Mouse (Mus musculus): ENCODE measurements around the gene Rcl1. TPM values are rescaled to one million over a fixed set of nuclear protein-coding genes. Genes with fewer than 3 reads are reported as not detected.

Gene Rcl1
- polyA plus RNA-seq, 1 experiment from 2014 or later, result 65.4 TPM

DNA sequence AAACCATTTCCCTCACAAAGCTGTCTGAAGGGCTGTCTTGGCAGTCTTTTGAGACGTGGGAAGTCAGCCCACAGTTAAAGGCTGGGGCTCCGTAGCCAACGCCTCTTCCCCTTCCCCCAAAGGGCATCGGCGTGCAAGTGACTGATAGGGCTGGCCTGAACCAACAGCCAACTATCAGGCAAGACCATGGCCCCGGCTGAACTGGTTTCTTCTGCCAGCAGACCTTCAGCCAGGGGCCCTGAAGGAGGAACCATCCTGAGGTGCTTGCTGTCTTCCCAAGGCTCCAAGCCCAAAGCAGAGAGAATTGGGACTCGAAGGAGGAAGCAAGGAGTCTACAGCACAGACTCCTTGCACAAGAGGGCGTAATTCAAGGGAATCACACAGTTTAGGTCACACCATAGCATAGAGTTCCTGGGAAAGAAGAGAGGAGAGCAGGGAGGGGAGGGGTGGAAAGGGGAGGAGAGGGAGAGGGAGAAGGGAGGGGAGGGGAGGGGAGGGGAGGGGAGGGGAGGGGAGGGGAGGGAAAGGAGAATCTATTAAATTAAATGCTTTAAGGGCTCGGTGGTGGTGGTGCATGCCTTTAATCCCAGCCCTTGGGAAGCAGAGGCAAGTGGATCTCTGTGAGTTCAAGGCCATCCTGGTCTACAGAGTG, 36.6 kb upstream of the Rcl1 start:
- H3K9ac ChIP-seq (replicated peaks; ENCODE audit: low read length), result no peak overlapping the region
- no peaks in the 10 kb centered on the region for H3K36me3 ChIP-seq (ENCODE audit: insufficient read depth, low read length)
- no peaks in the 10 kb centered on the region for H3K27me3 ChIP-seq (ENCODE audit: insufficient read depth, low read length)
- peaks cover 24% of the 10 kb centered on the region for H3K4me1 ChIP-seq (ENCODE audit: insufficient read depth, low read length)
- H3K4me2 ChIP-seq (replicated peaks; ENCODE audit: low read depth, low read length), result peak overlapping the region; percentile 46; the same call in 1 of the 2 replicates
- WGBS, result 56% methylated on average over 9 of the region's 9 CpGs
- 0 out of 2 replicates have a peak overlapping the region, but pooled peaks have one; percentile 50 for H3K27ac ChIP-seq (ENCODE audit: low read length)
- ATAC-seq (ENCODE audit: low FRiP score, low TSS enrichment), result no peak
- H3K4me3 ChIP-seq (ENCODE audit: low read length), result no peak overlapping the region
- H3K9me3 ChIP-seq (ENCODE audit: low read length), result no peaks in the 10 kb centered on the region

DNA sequence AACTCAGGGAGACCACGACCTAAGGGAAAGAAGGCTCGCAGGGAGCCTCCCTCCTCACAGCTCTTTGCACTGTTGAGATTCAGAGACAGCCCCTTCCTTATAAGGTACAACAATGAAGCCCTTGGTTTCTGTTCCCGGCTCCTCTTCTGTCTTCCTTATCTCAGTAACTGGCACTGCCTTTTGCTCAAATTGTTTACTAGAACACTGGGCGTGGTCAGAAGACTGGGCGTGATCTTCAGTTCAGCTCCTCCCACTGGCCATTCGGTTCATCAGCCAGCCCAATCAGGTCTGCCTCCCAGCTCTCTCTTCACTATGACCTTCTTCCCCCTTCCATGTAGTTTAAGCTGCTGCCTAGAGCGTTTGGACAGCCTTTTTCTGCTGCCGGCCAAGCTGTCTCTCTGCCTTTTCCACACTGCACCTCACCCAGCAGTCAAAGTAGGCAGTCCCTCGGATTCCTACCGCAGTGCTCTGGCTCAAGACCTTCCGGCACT, 34.1 kb upstream of the Rcl1 start:
- peaks cover 15% of the 10 kb centered on the region for H3K4me1 ChIP-seq (ENCODE audit: insufficient read depth, low read length)
- H3K36me3 ChIP-seq (ENCODE audit: insufficient read depth, low read length), result no peaks in the 10 kb centered on the region
- H3K4me2 ChIP-seq (replicated peaks; ENCODE audit: low read depth, low read length), result peak overlapping the region; percentile 43
- H3K4me3 ChIP-seq (ENCODE audit: low read length), result peak overlapping the region; percentile 30
- no peaks in the 10 kb centered on the region for H3K27me3 ChIP-seq (ENCODE audit: insufficient read depth, low read length)
- no peak overlapping the region for H3K27ac ChIP-seq (ENCODE audit: low read length)
- peak; percentile 64 for ATAC-seq (ENCODE audit: low FRiP score, low TSS enrichment)
- no peak overlapping the region for H3K9ac ChIP-seq (replicated peaks; ENCODE audit: low read length)
- H3K9me3 ChIP-seq (ENCODE audit: low read length), result no peaks in the 10 kb centered on the region
- 21% methylated on average over 11 of the region's 11 CpGs for WGBS

DNA sequence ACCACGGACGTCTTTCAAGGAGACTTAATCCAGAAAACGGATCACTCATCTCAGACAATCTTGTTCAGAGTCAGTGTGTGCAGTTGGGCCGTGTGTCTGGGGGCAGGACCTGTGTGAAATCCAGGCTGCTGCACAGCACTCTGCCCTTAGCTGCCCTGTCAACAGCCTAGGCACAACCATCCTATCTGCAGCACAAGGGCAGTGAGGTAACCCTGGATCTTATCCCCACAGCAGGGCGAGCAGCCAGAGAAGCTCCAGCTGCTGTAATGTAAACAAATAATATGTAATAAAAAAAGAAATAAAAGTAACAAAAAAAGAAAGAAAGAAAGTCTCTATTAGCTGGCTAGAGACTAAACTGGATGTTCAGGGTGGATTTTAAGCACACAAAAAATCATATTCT, 32.0 kb upstream of the Rcl1 start:
- H3K9me3 ChIP-seq (ENCODE audit: low read length), result no peaks in the 10 kb centered on the region
- no peaks in the 10 kb centered on the region for H3K27me3 ChIP-seq (ENCODE audit: insufficient read depth, low read length)
- peaks cover 15% of the 10 kb centered on the region; the same call in 1 of the 2 replicates for H3K4me1 ChIP-seq (ENCODE audit: insufficient read depth, low read length)
- no peak overlapping the region for H3K4me2 ChIP-seq (replicated peaks; ENCODE audit: low read depth, low read length)
- H3K4me3 ChIP-seq (ENCODE audit: low read length), result no peak overlapping the region
- no peak overlapping the region for H3K27ac ChIP-seq (ENCODE audit: low read length)
- no peaks in the 10 kb centered on the region for H3K36me3 ChIP-seq (ENCODE audit: insufficient read depth, low read length)
- no peak overlapping the region for H3K9ac ChIP-seq (replicated peaks; ENCODE audit: low read length)
- 51% methylated on average over 5 of the region's 5 CpGs for WGBS
- ATAC-seq (ENCODE audit: low FRiP score, low TSS enrichment), result no peak

DNA sequence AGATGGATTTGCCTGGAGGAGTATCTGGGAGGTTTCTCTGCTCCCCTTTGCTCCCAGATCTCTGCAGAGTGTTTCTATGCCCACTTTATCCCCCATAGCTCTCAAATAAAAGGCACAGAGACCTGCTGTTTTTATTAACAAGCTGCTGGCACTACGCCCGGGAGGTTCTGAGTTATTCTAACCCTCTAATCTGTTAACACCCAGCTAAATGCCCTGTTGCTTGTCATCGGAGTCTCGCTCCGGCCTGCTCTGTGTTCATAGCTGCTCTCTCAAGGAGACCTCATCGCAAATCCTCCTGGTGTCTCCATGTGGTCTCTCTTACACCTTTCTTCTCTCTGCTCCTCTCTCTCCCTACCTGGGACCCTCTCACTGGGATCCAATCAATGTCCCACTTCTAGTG, 26.4 kb upstream of the Rcl1 start:
- Histone ChIP-seq H3K36me3 (ENCODE audit: insufficient read depth, low read length) (no peaks in the 10 kb centered on the region), H3K4me2 (replicated peaks; ENCODE audit: low read depth, low read length) (no peak overlapping the region), H3K4me3 (ENCODE audit: low read length) (no peak overlapping the region), H3K9me3 (ENCODE audit: low read length) (no peaks in the 10 kb centered on the region), H3K9ac (replicated peaks; ENCODE audit: low read length) (no peak overlapping the region), H3K4me1 (ENCODE audit: insufficient read depth, low read length) (0 out of 2 replicates have a peak, but pooled peaks cover 3% of the 10 kb centered on the region), H3K27ac (ENCODE audit: low read length) (no peak overlapping the region), H3K27me3 (ENCODE audit: insufficient read depth, low read length) (no peaks in the 10 kb centered on the region)
- 56% methylated on average over 6 of the region's 6 CpGs for WGBS
- no peak for ATAC-seq (ENCODE audit: low FRiP score, low TSS enrichment)

DNA sequence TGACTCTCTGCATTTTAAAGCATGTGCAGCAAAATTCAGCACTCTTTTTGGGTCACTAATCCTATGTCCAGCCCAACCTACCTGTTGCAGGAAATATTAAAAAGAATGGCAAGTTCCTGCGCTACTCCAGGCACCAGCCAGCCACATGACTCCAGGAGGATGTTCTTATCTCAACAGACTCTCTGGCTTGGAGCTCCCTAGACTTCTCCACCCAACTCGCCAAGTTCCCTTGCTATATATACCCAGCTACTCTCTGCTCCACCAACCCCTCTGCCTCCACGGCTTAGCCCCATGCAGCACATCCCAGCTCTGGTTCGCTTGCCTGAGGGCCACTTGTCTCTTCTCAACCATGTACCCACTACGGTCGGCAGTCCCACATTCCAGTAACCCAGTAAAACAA, 12.5 kb upstream of the Rcl1 start:
- no peak overlapping the region for H3K4me3 ChIP-seq (ENCODE audit: low read length)

DNA sequence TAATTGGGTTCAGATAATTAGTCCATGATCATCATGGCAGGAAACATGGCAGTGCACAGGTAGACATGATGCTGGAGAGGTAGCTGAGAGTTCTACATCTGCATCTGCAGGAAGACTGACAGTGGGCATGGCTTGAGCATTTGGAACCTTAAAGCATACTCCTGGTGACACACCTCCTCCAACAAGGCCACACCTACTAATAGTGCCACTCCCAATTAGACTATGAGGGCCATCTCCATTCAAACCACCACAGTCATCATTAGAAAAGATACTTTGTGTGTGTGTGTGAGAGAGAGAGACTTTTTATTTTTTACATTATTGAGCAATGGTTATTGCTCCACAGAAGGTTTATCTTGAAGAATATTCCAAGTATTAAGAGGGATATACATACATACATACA, 9.0 kb upstream of the Rcl1 start:
- Histone ChIP-seq H3K4me2 (replicated peaks; ENCODE audit: low read depth, low read length) (no peak overlapping the region), H3K9me3 (ENCODE audit: low read length) (no peaks in the 10 kb centered on the region), H3K27ac (ENCODE audit: low read length) (no peak overlapping the region), H3K27me3 (ENCODE audit: insufficient read depth, low read length) (no peaks in the 10 kb centered on the region), H3K36me3 (ENCODE audit: insufficient read depth, low read length) (no peaks in the 10 kb centered on the region), H3K9ac (replicated peaks; ENCODE audit: low read length) (no peak overlapping the region), H3K4me3 (ENCODE audit: low read length) (no peak overlapping the region), H3K4me1 (ENCODE audit: insufficient read depth, low read length) (no peaks in the 10 kb centered on the region)
- no peak for ATAC-seq (ENCODE audit: low FRiP score, low TSS enrichment)

More for the DNA sequence above, 12.5 kb upstream of the Rcl1 start:
- no peaks in the 10 kb centered on the region for H3K9me3 ChIP-seq (ENCODE audit: low read length)
- H3K4me1 ChIP-seq (ENCODE audit: insufficient read depth, low read length), result no peaks in the 10 kb centered on the region
- no peaks in the 10 kb centered on the region for H3K36me3 ChIP-seq (ENCODE audit: insufficient read depth, low read length)
- H3K27me3 ChIP-seq (ENCODE audit: insufficient read depth, low read length), result no peaks in the 10 kb centered on the region
- H3K4me2 ChIP-seq (replicated peaks; ENCODE audit: low read depth, low read length), result no peak overlapping the region
- no peak overlapping the region for H3K9ac ChIP-seq (replicated peaks; ENCODE audit: low read length)
- WGBS, result 84% methylated on average over 6 of the region's 6 CpGs
- ATAC-seq (ENCODE audit: low FRiP score, low TSS enrichment), result no peak
- no peak overlapping the region for H3K27ac ChIP-seq (ENCODE audit: low read length)

DNA sequence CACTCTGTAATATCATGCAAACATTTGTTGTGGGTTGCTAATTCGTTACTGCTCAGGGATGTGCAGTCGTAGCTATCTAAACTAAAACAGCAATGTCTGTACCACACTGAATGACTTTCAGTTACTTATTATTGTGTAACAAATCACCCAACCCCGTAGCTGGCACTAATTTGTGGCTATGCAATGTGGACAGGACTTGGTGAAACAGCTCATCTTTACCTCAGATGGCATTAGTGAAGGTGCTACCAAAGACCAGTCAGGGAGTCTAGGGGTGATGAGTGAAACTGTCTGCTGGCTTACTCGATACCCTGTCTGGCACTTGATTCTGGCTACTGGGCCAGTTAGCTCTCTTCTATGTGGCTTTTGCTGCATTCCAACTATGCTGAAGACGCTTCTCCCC, 2.1 kb upstream of the Rcl1 start:
- H3K4me3 ChIP-seq (ENCODE audit: low read length), result no peak overlapping the region
- no peaks in the 10 kb centered on the region for H3K27me3 ChIP-seq (ENCODE audit: insufficient read depth, low read length)
- 84% methylated on average over 5 of the region's 5 CpGs for WGBS
- no peak overlapping the region for H3K4me2 ChIP-seq (replicated peaks; ENCODE audit: low read depth, low read length)
- peaks cover 12% of the 10 kb centered on the region for H3K4me1 ChIP-seq (ENCODE audit: insufficient read depth, low read length)
- no peaks in the 10 kb centered on the region for H3K9me3 ChIP-seq (ENCODE audit: low read length)
- H3K9ac ChIP-seq (replicated peaks; ENCODE audit: low read length), result no peak overlapping the region
- H3K36me3 ChIP-seq (ENCODE audit: insufficient read depth, low read length), result no peaks in the 10 kb centered on the region
- H3K27ac ChIP-seq (ENCODE audit: low read length), result no peak overlapping the region
- ATAC-seq (ENCODE audit: low FRiP score, low TSS enrichment), result no peak

DNA sequence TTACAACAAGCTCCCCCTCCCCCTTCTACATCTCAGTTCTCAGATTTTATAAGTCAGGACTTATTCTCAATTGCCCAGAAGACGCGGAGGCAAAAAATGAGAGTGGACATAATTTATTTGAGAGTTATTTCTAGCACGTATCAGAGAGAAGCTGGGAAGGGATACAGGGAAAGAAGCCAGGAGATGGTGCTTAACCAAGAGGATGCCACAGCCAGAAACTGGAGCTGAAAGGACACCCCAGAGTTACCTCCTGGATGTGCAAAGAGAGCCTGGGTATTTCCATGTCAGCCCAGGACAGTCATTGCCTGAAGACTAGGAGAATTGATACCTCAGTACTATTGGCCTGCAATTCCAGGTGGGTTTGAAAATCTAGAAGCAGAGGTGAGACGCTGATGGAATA, 1.6 kb upstream of the Rcl1 start:
- 75% methylated on average over 4 of the region's 4 CpGs for WGBS
- Histone ChIP-seq H3K36me3 (ENCODE audit: insufficient read depth, low read length) (no peaks in the 10 kb centered on the region), H3K4me1 (ENCODE audit: insufficient read depth, low read length) (peaks cover 12% of the 10 kb centered on the region), H3K4me3 (ENCODE audit: low read length) (no peak overlapping the region), H3K9ac (replicated peaks; ENCODE audit: low read length) (no peak overlapping the region), H3K9me3 (ENCODE audit: low read length) (no peaks in the 10 kb centered on the region), H3K27ac (ENCODE audit: low read length) (no peak overlapping the region), H3K4me2 (replicated peaks; ENCODE audit: low read depth, low read length) (no peak overlapping the region), H3K27me3 (ENCODE audit: insufficient read depth, low read length) (no peaks in the 10 kb centered on the region)
- no peak for ATAC-seq (ENCODE audit: low FRiP score, low TSS enrichment)

DNA sequence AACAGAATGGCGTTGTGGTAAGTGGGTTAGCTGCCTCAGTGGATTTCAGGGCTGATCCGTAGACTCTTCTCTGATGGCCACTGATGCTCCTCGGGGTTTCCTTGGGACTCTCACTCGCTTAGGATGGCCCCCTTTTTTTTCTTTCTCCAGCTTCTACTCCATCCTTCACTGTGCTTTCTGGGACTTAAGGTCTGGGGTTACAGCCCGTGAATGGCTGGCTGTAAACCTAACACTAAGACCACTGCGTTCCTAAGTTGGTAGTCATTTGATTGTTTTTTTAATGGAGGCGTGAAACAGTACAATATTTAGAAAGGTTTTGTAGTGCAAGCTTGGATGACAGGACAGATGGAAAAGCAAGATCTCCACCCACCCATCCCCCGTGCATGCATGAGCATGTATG, 914 bp upstream of the Rcl1 start:
- WGBS, result 12% methylated on average over 8 of the region's 8 CpGs
- H3K27ac ChIP-seq (ENCODE audit: low read length), result peak overlapping the region; percentile 72
- peaks cover 12% of the 10 kb centered on the region for H3K4me1 ChIP-seq (ENCODE audit: insufficient read depth, low read length)
- H3K9ac ChIP-seq (replicated peaks; ENCODE audit: low read length), result peak overlapping the region; percentile 71
- H3K4me3 ChIP-seq (ENCODE audit: low read length), result peak overlapping the region; percentile 87
- H3K27me3 ChIP-seq (ENCODE audit: insufficient read depth, low read length), result no peaks in the 10 kb centered on the region
- peak overlapping the region; percentile 63 for H3K4me2 ChIP-seq (replicated peaks; ENCODE audit: low read depth, low read length)
- no peak for ATAC-seq (ENCODE audit: low FRiP score, low TSS enrichment)
- H3K9me3 ChIP-seq (ENCODE audit: low read length), result no peaks in the 10 kb centered on the region
- H3K36me3 ChIP-seq (ENCODE audit: insufficient read depth, low read length), result no peaks in the 10 kb centered on the region

DNA sequence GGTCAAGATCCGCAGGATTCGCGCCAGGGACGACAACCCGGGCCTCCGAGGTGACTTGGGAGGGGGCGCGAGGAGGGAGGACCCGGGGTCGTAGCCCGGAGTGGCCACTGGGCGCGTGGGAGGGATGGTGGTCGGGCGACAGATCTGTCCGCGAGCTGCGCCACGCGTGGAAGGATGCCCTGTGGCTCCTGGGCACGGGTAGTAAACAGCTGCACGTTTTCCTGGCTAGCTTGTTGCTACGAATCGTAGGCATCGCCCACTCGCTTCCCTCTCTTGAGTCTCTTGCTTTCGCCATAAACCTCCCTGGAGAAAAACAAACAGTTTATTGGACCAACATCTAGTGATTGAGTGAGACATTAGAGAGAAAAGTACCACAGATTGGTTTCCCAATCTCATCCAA, 416 bp downstream of the Rcl1 start:
- Histone ChIP-seq H3K9me3 (ENCODE audit: low read length) (no peaks in the 10 kb centered on the region), H3K27me3 (ENCODE audit: insufficient read depth, low read length) (no peaks in the 10 kb centered on the region), H3K36me3 (ENCODE audit: insufficient read depth, low read length) (0 out of 2 replicates have a peak, but pooled peaks cover 2% of the 10 kb centered on the region), H3K4me1 (ENCODE audit: insufficient read depth, low read length) (peaks cover 12% of the 10 kb centered on the region), H3K4me3 (ENCODE audit: low read length) (peak overlapping the region; percentile 87), H3K27ac (ENCODE audit: low read length) (peak overlapping the region; percentile 63), H3K4me2 (replicated peaks; ENCODE audit: low read depth, low read length) (peak overlapping the region; percentile 75), H3K9ac (replicated peaks; ENCODE audit: low read length) (peak overlapping the region; percentile 81)
- ATAC-seq (ENCODE audit: low FRiP score, low TSS enrichment), result no peak; the same call in 1 of the 2 replicates
- WGBS, result under 1% methylated on average over 25 of the region's 27 CpGs

All from kidney, embryonic 16.5 days (tissue).